Mouse (Mus musculus) brain, embryonic 18.5 days (tissue): ENCODE data around the gene Npsr1.
A peak's percentile ranks its signal among the peaks of the same experiment; 100 is the strongest.

ENCODE experiments used
- DNase-seq: peaks from one replicate; pipeline ENCODE4 v3.0.0-alpha.2; 2012; ENCODE audit warnings: low read depth, low spot score

Gene Npsr1

GRCm38 (mm10) chr9:24097696-24098095, at the start of gene Npsr1:
Npsr1 (plus strand) TSS chr9:24097996.
- no peak for DNase-seq

GRCm38 (mm10) chr9:24051538-24051937, 46.3 kb upstream of the Npsr1 start:
- DNase-seq = no peak

- DNase-seq = no peak
These were observed 34.5 kb upstream of the Npsr1 start for GRCm38 (mm10) chr9:24063251-24063650.

- no peak for DNase-seq
These were observed 26.1 kb upstream of the Npsr1 start for GRCm38 (mm10) chr9:24071664-24072063.

- DNase-seq = no peak
These were observed 20.2 kb upstream of the Npsr1 start for GRCm38 (mm10) chr9:24077596-24077995.

- no peak for DNase-seq
These were observed 5.9 kb upstream of the Npsr1 start for GRCm38 (mm10) chr9:24091875-24092274.

GRCm38 (mm10) chr9:24098526-24098925, 730 bp downstream of the Npsr1 start:
- DNase-seq = no peak

- no peak for DNase-seq
These were observed 1.8 kb downstream of the Npsr1 start for GRCm38 (mm10) chr9:24099631-24100030.

GRCm38 (mm10) chr9:24119423-24119822, 21.6 kb downstream of the Npsr1 start:
- no peak for DNase-seq

GRCm38 (mm10) chr9:24133142-24133541, 35.3 kb downstream of the Npsr1 start:
- no peak for DNase-seq

- no peak for DNase-seq
These were observed 38.6 kb downstream of the Npsr1 start for GRCm38 (mm10) chr9:24136354-24136753.

- no peak for DNase-seq
These were observed 46.5 kb downstream of the Npsr1 start for GRCm38 (mm10) chr9:24144341-24144740.

GRCm38 (mm10) chr9:24157208-24157607, 59.4 kb downstream of the Npsr1 start:
- DNase-seq = peak; percentile 26

GRCm38 (mm10) chr9:24160409-24160808, 62.6 kb downstream of the Npsr1 start:
- no peak for DNase-seq

GRCm38 (mm10) chr9:24168501-24168900, 70.7 kb downstream of the Npsr1 start:
- DNase-seq = no peak

- DNase-seq = no peak
These were observed 72.9 kb downstream of the Npsr1 start for GRCm38 (mm10) chr9:24170728-24171127.

- DNase-seq = no peak
These were observed 80.9 kb downstream of the Npsr1 start for GRCm38 (mm10) chr9:24178744-24179143.

- no peak for DNase-seq
These were observed 83.1 kb downstream of the Npsr1 start for GRCm38 (mm10) chr9:24180926-24181325.

- DNase-seq = peak; percentile 71
These were observed 88.5 kb downstream of the Npsr1 start for GRCm38 (mm10) chr9:24186289-24186688.

GRCm38 (mm10) chr9:24189511-24190260, 91.9 kb downstream of the Npsr1 start:
- no peak for DNase-seq

- no peak for DNase-seq
These were observed 92.4 kb downstream of the Npsr1 start for GRCm38 (mm10) chr9:24190261-24190588.

GRCm38 (mm10) chr9:24198254-24198653, 100.5 kb downstream of the Npsr1 start:
- no peak for DNase-seq

GRCm38 (mm10) chr9:24211636-24212035, 113.8 kb downstream of the Npsr1 start:
- no peak for DNase-seq

- no peak for DNase-seq
These were observed 119.9 kb downstream of the Npsr1 start for GRCm38 (mm10) chr9:24217721-24218120.
